In genomic region chr1:158411146-158411545, GRCm38 (mm10) we compare ENCODE assay signal across 30 mouse cellular contexts. TPM values are rescaled to one million over a fixed set of nuclear protein-coding genes. Genes with fewer than 3 reads are reported as not detected.
DNase-seq lines count a peak whose midpoint lies in the region; ATAC-seq and TF ChIP-seq lines count a peak whose summit lies in the region.
"Had no signal": no experiment of that assay in that cellular context is flagged by ENCODE, and none has a peak within 500 bp of the region (broad histone marks: within the 10 kb centered on the region; RNA-seq: fewer than 3 reads in every experiment).

No protein-coding gene starts in this region.

- 73% methylated on average over 3 of the region's 3 CpGs for WGBS in hindbrain, embryonic 11.5 days
- 54% methylated on average over 3 of the region's 3 CpGs for WGBS in hindbrain, embryonic 16.5 days

- H3K9ac ChIP-seq in hindbrain, embryonic 11.5 days (ENCODE audit: low read depth, low read length): no peak overlapping the region
- no peak overlapping the region for H3K9ac ChIP-seq in hindbrain, embryonic 16.5 days (ENCODE audit: low read depth, low read length)
- H3K9ac ChIP-seq: embryonic facial prominence, embryonic 12.5 days; embryonic facial prominence, embryonic 15.5 days; forebrain, postnatal 0 days; heart, embryonic 13.5 days had no signal

- ATAC-seq in hindbrain, embryonic 11.5 days (ENCODE audit: low FRiP score): no peak
- ATAC-seq in hindbrain, embryonic 16.5 days: no peak
- ATAC-seq: CD4-positive, CD25-positive, alpha-beta regulatory T cell, adult 4 months; forebrain, embryonic 14.5 days; forebrain, postnatal 0 days; hindbrain, postnatal 0 days; inflammation-experienced regulatory T-cells, adult 6 months; intestine, embryonic 16.5 days had no signal

- no peaks in the 10 kb centered on the region for H3K4me1 ChIP-seq in hindbrain, embryonic 11.5 days (replicated peaks; ENCODE audit: control insufficient read depth, insufficient read depth, low read length)
- H3K4me1 ChIP-seq in hindbrain, embryonic 16.5 days (ENCODE audit: control insufficient read depth, insufficient read depth, low read depth, low read length): peaks cover 15% of the 10 kb centered on the region
- H3K4me1 ChIP-seq: embryonic facial prominence, embryonic 12.5 days; embryonic facial prominence, embryonic 15.5 days; heart, embryonic 10.5 days; heart, embryonic 13.5 days had no signal

- no peaks in the 10 kb centered on the region for H3K36me3 ChIP-seq in hindbrain, embryonic 11.5 days (ENCODE audit: control insufficient read depth, insufficient read depth, low read length)
- H3K36me3 ChIP-seq in hindbrain, embryonic 16.5 days (ENCODE audit: control insufficient read depth, insufficient read depth, low read length): no peaks in the 10 kb centered on the region; the same call in 1 of the 2 replicates
- H3K36me3 ChIP-seq: embryonic facial prominence, embryonic 12.5 days; embryonic facial prominence, embryonic 15.5 days; heart, embryonic 10.5 days; heart, embryonic 13.5 days had no signal

- no peak for TF ChIP-seq POLR2A in brain, embryonic 14.5 days (IDR thresholded peaks at IDR 0.05; ENCODE audit: borderline replicate concordance, extremely low read depth, insufficient read depth, insufficient read length, poor library complexity, severe bottlenecking)

- H3K27ac ChIP-seq in hindbrain, embryonic 11.5 days (ENCODE audit: low read depth, low read length): 0 out of 2 replicates have a peak overlapping the region, but pooled peaks have one; percentile 20
- H3K27ac ChIP-seq in hindbrain, embryonic 16.5 days (ENCODE audit: low read depth, low read length): no peak overlapping the region; the same call in 1 of the 2 replicates
- H3K27ac ChIP-seq in layer of hippocampus, adult 2 months: no peak overlapping the region
- H3K27ac ChIP-seq: embryonic facial prominence, embryonic 12.5 days; embryonic facial prominence, embryonic 15.5 days; heart, adult 2 months; heart, embryonic 10.5 days; heart, embryonic 13.5 days; hindbrain, postnatal 0 days had no signal

- no peak for DNase-seq in hindbrain, embryonic 11.5 days (ENCODE audit: low spot score)
- DNase-seq in layer of hippocampus, adult 2 months (ENCODE audit: low spot score in 2 of 2): no peak
- DNase-seq in layer of hippocampus, adult 9-10 months (ENCODE audit: low spot score): no peak
- DNase-seq in brain, adult 2 months (ENCODE audit: low read depth, low spot score): peak; percentile 61
- peak; percentile 53 for DNase-seq in brain, embryonic 14.5 days (ENCODE audit: low read depth)
- DNase-seq: adrenal gland, adult 2 months; adrenal gland, postnatal 14 days; cerebellum, adult 11-12 months; cerebellum, adult 8-10 months; forebrain, postnatal 0 days; gastrocnemius, postnatal 10 days; gastrocnemius, postnatal 36 days; heart, adult 2 months; heart, postnatal 14 days; heart, postnatal 4 days; kidney, adult 18-20 months had no signal

- no peaks in the 10 kb centered on the region for H3K9me3 ChIP-seq in hindbrain, embryonic 11.5 days (ENCODE audit: control insufficient read depth, low read length)
- H3K9me3 ChIP-seq in hindbrain, embryonic 16.5 days (ENCODE audit: control insufficient read depth, low read length): no peaks in the 10 kb centered on the region
- H3K9me3 ChIP-seq: embryonic facial prominence, embryonic 12.5 days; embryonic facial prominence, embryonic 15.5 days; heart, embryonic 10.5 days; heart, embryonic 13.5 days had no signal

- H3K27me3 ChIP-seq in hindbrain, embryonic 11.5 days (ENCODE audit: control insufficient read depth, insufficient read depth, low read length): no peaks in the 10 kb centered on the region
- H3K27me3 ChIP-seq in hindbrain, embryonic 16.5 days (replicated peaks; ENCODE audit: control insufficient read depth, insufficient read depth, low read length): no peaks in the 10 kb centered on the region
- H3K27me3 ChIP-seq: embryonic facial prominence, embryonic 12.5 days; embryonic facial prominence, embryonic 15.5 days; heart, embryonic 13.5 days had no signal

- 0 out of 2 replicates have a peak, but pooled peaks have one; percentile 21 for TF ChIP-seq CTCF in layer of hippocampus, adult 2 months (conservative IDR thresholded peaks at IDR 0.05)
- TF ChIP-seq CTCF in brain, embryonic 14.5 days (IDR thresholded peaks at IDR 0.05; ENCODE audit: borderline replicate concordance, extremely low read depth, insufficient read depth, insufficient read length): no peak

- no peak overlapping the region for H3K4me3 ChIP-seq in hindbrain, embryonic 11.5 days (ENCODE audit: low read depth, low read length)
- no peak overlapping the region for H3K4me3 ChIP-seq in hindbrain, embryonic 16.5 days (ENCODE audit: low read length)
- H3K4me3 ChIP-seq in layer of hippocampus, adult 2 months: no peak overlapping the region
- H3K4me3 ChIP-seq: embryonic facial prominence, embryonic 12.5 days; embryonic facial prominence, embryonic 15.5 days; heart, adult 2 months; heart, embryonic 10.5 days; heart, embryonic 13.5 days had no signal

- H3K4me2 ChIP-seq in hindbrain, embryonic 11.5 days (replicated peaks; ENCODE audit: low read depth, low read length): no peak overlapping the region
- H3K4me2 ChIP-seq in hindbrain, embryonic 16.5 days (ENCODE audit: low read length): no peak overlapping the region
- H3K4me2 ChIP-seq: embryonic facial prominence, embryonic 12.5 days; embryonic facial prominence, embryonic 15.5 days; heart, embryonic 13.5 days had no signal

RNA-seq across cellular contexts. Expression of gene Astn1, which starts 49.1 kb away (rescaled TPM):
- polyA plus RNA-seq in hindbrain, embryonic 11.5 days (2014; fragmentation: Nextera tagmentation; extraction: Ambion mirVana): 15.2 and 20.6 TPM in 2 replicates
- polyA plus RNA-seq in hindbrain, embryonic 16.5 days (2015; fragmentation: Nextera tagmentation; extraction: Ambion mirVana): 38.2 and 43.0 TPM in 2 replicates
- total RNA-seq in layer of hippocampus, adult 2 months (2021): 100 to 1,000 TPM; 183 to 185 TPM
- polyA plus RNA-seq in brain, embryonic 14.5 days (2012; rRNA removed): 38.2 and 71.3 TPM in 2 replicates
- total RNA-seq: common myeloid progenitor, adult 5-6 weeks; granulocyte monocyte progenitor cell, adult 5-6 weeks; MEL had no signal
- polyA plus RNA-seq: C2C12; CD4-positive, CD25-positive, alpha-beta regulatory T cell, adult 4 months; inflammation-experienced regulatory T-cells, adult 6 months had no signal

RNA-seq across cellular contexts. Expression of gene Brinp2, which starts 55.0 kb away (rescaled TPM):
- 2.7 and 3.0 TPM in 2 replicates for polyA plus RNA-seq in hindbrain, embryonic 11.5 days (2014; fragmentation: Nextera tagmentation; extraction: Ambion mirVana)
- polyA plus RNA-seq in hindbrain, embryonic 16.5 days (2015; fragmentation: Nextera tagmentation; extraction: Ambion mirVana): 32.7 and 33.4 TPM in 2 replicates
- total RNA-seq in layer of hippocampus, adult 2 months (2021): 10 to 100 TPM; 78.0 to 82.9 TPM
- 27.0 and 29.5 TPM in 2 replicates for polyA plus RNA-seq in brain, embryonic 14.5 days (2012; rRNA removed)
- total RNA-seq: common myeloid progenitor, adult 5-6 weeks; granulocyte monocyte progenitor cell, adult 5-6 weeks; MEL had no signal
- polyA plus RNA-seq: C2C12; inflammation-experienced regulatory T-cells, adult 6 months had no signal

Comparison
In these comparisons a context has a peak if more than half of its experiments do, and no peak if none do; other contexts are left out.
1. DNase-seq: peak in brain, adult 2 months (single experiment) and brain, embryonic 14.5 days (single experiment); none in hindbrain, embryonic 11.5 days (single experiment), layer of hippocampus, adult 2 months (0 of 2) and layer of hippocampus, adult 9-10 months (single experiment).